Mouse (Mus musculus): ENCODE data around the gene BC049730. TPM values are rescaled to one million over a fixed set of nuclear protein-coding genes. Genes with fewer than 3 reads are reported as not detected.

BC049730 gene
- polyA plus RNA-seq, 1 experiment from 2014 or later, result not detected

Other genes with a start within 250 kb of the BC049730 start
- 1.0 and 1.2 TPM in 2 replicates for gene Plaur, start 246.8 kb upstream of the BC049730 start, polyA plus RNA-seq (2016; fragmentation: Nextera tagmentation; extraction: Ambion mirVana)
- 32.1 and 38.3 TPM in 2 replicates for gene Cadm4, start 227.2 kb upstream of the BC049730 start, polyA plus RNA-seq (2016; fragmentation: Nextera tagmentation; extraction: Ambion mirVana)
- gene Zfp428, start 202.2 kb upstream of the BC049730 start, polyA plus RNA-seq (2016; fragmentation: Nextera tagmentation; extraction: Ambion mirVana), result 170 and 182 TPM in 2 replicates
- 1.6 and 1.7 TPM in 2 replicates for gene AC161166.1, start 196.8 kb upstream of the BC049730 start, polyA plus RNA-seq (2016; fragmentation: Nextera tagmentation; extraction: Ambion mirVana)
- gene Irgq, start 178.6 kb upstream of the BC049730 start, polyA plus RNA-seq (2016; fragmentation: Nextera tagmentation; extraction: Ambion mirVana), result 24.7 and 25.2 TPM in 2 replicates
- not detected in 2 replicates for gene Pinlyp, start 163.1 kb upstream of the BC049730 start, polyA plus RNA-seq (2016; fragmentation: Nextera tagmentation; extraction: Ambion mirVana)
- gene Xrcc1, start 163.0 kb upstream of the BC049730 start, polyA plus RNA-seq (2016; fragmentation: Nextera tagmentation; extraction: Ambion mirVana), result 105 and 107 TPM in 2 replicates
- gene Ethe1, start 121.7 kb upstream of the BC049730 start, polyA plus RNA-seq (2016; fragmentation: Nextera tagmentation; extraction: Ambion mirVana), result 15.3 and 15.7 TPM in 2 replicates
- 3.1 and 3.5 TPM in 2 replicates for gene Zfp575, start 121.6 kb upstream of the BC049730 start, polyA plus RNA-seq (2016; fragmentation: Nextera tagmentation; extraction: Ambion mirVana)
- not detected in 2 replicates for gene Phldb3, start 98.5 kb upstream of the BC049730 start, polyA plus RNA-seq (2016; fragmentation: Nextera tagmentation; extraction: Ambion mirVana)
- gene Lypd3, start 72.7 kb upstream of the BC049730 start, polyA plus RNA-seq (2016; fragmentation: Nextera tagmentation; extraction: Ambion mirVana), result 0.42 and 0.56 TPM in 2 replicates
- gene Tex101, start 32.6 kb upstream of the BC049730 start, polyA plus RNA-seq (2016; fragmentation: Nextera tagmentation; extraction: Ambion mirVana), result not detected in 2 replicates
- not detected in 2 replicates for gene Gm4763, start 17.7 kb downstream of the BC049730 start, polyA plus RNA-seq (2016; fragmentation: Nextera tagmentation; extraction: Ambion mirVana)
- 0.20 TPM in 1 of 2 replicates, not detected in the other for gene Cd177, start 51.1 kb downstream of the BC049730 start, polyA plus RNA-seq (2016; fragmentation: Nextera tagmentation; extraction: Ambion mirVana)
- 0.36 TPM in 1 of 2 replicates, not detected in the other for gene Ceacam10, start 68.0 kb downstream of the BC049730 start, polyA plus RNA-seq (2016; fragmentation: Nextera tagmentation; extraction: Ambion mirVana)
- 24.7 and 28.6 TPM in 2 replicates for gene Gm9844, start 153.0 kb downstream of the BC049730 start, polyA plus RNA-seq (2016; fragmentation: Nextera tagmentation; extraction: Ambion mirVana)
- gene Lypd4, start 160.7 kb downstream of the BC049730 start, polyA plus RNA-seq (2016; fragmentation: Nextera tagmentation; extraction: Ambion mirVana), result not detected in 2 replicates
- gene Dmrtc2, start 160.8 kb downstream of the BC049730 start, polyA plus RNA-seq (2016; fragmentation: Nextera tagmentation; extraction: Ambion mirVana), result 0.24 TPM in 1 of 2 replicates, not detected in the other
- 1,399 and 1,518 TPM in 2 replicates for gene Rps19, start 175.1 kb downstream of the BC049730 start, polyA plus RNA-seq (2016; fragmentation: Nextera tagmentation; extraction: Ambion mirVana)
- 0.22 TPM in 1 of 2 replicates, not detected in the other for gene Cd79a, start 188.1 kb downstream of the BC049730 start, polyA plus RNA-seq (2016; fragmentation: Nextera tagmentation; extraction: Ambion mirVana)
- 68.3 and 73.5 TPM in 2 replicates for gene Arhgef1, start 193.7 kb downstream of the BC049730 start, polyA plus RNA-seq (2016; fragmentation: Nextera tagmentation; extraction: Ambion mirVana)
- gene Gm4881, start 235.3 kb downstream of the BC049730 start, polyA plus RNA-seq (2016; fragmentation: Nextera tagmentation; extraction: Ambion mirVana), result 1.0 and 1.7 TPM in 2 replicates

Measured in forebrain, embryonic 12.5 days (tissue).